Mouse (Mus musculus) cerebellum, adult 2 months (tissue): Measurements from ENCODE around the gene Fn3k.

Experiments used
- CTCF ChIP-seq: fragments of 200-500 bp; IDR thresholded peaks from 2 replicates; pipeline ENCODE4 v1.5.1; 2011; ENCODE audit warnings: low read depth, mild to moderate bottlenecking, control low read depth, low read length, moderate library complexity, borderline replicate concordance; ENCODE audit not compliant: insufficient read depth
- POLR2A ChIP-seq: fragments of 200-500 bp; IDR thresholded peaks from 2 replicates; pipeline ENCODE4 v1.6.1; 2011; ENCODE audit warnings: low read length, control low read depth, borderline replicate concordance; ENCODE audit not compliant: insufficient read depth

GRCm38 (mm10) chr11:121420379-121420778 lies 14.3 kb upstream of the Fn3k start:
- TF ChIP-seq CTCF (no peak), POLR2A (no peak)
